Mouse (Mus musculus): ENCODE measurements around the gene Tbx19. TPM values are rescaled to one million over a fixed set of nuclear protein-coding genes. Genes with fewer than 3 reads are reported as not detected.

Tbx19 gene
- polyA plus RNA-seq, 1 experiment, result 0.08 TPM

- Histone ChIP-seq H3K4me3 (ENCODE audit: low read depth, low read length) (no peak overlapping the region), H3K27me3 (ENCODE audit: control insufficient read depth, insufficient read depth, low read length) (no peaks in the 10 kb centered on the region), H3K27ac (ENCODE audit: insufficient read depth, low read depth, low read length) (no peak overlapping the region), H3K4me1 (ENCODE audit: control insufficient read depth, insufficient read depth, insufficient read length, low read length) (no peaks in the 10 kb centered on the region), H3K36me3 (ENCODE audit: control insufficient read depth, insufficient read depth, low read length) (no peaks in the 10 kb centered on the region)
- 74% methylated on average over 9 of the region's 9 CpGs for WGBS
- no peak for TF ChIP-seq CTCF (IDR thresholded peaks at IDR 0.05; ENCODE audit: extremely low read depth, insufficient read length, insufficient replicate concordance, low read depth, low read length)
- TF ChIP-seq POLR2A (IDR thresholded peaks at IDR 0.05; ENCODE audit: low read depth, low read length), result no peak
Measured at GRCm38 (mm10) chr1:165105270-165106010, 55.1 kb downstream of the Tbx19 start.

- H3K36me3 ChIP-seq (ENCODE audit: control insufficient read depth, insufficient read depth, low read length), result no peaks in the 10 kb centered on the region
- no peak for TF ChIP-seq POLR2A (IDR thresholded peaks at IDR 0.05; ENCODE audit: low read depth, low read length)
- no peak for TF ChIP-seq CTCF (IDR thresholded peaks at IDR 0.05; ENCODE audit: extremely low read depth, insufficient read length, insufficient replicate concordance, low read depth, low read length)
- no peak overlapping the region for H3K4me3 ChIP-seq (ENCODE audit: low read depth, low read length)
- WGBS, result 52% methylated on average over 7 of the region's 7 CpGs
- H3K4me1 ChIP-seq (ENCODE audit: control insufficient read depth, insufficient read depth, insufficient read length, low read length), result no peaks in the 10 kb centered on the region
- no peak overlapping the region for H3K27ac ChIP-seq (ENCODE audit: insufficient read depth, low read depth, low read length)
- H3K27me3 ChIP-seq (ENCODE audit: control insufficient read depth, insufficient read depth, low read length), result no peaks in the 10 kb centered on the region
Measured at GRCm38 (mm10) chr1:165104707-165105259, 55.8 kb downstream of the Tbx19 start.

- TF ChIP-seq CTCF (IDR thresholded peaks at IDR 0.05; ENCODE audit: extremely low read depth, insufficient read length, insufficient replicate concordance, low read depth, low read length), result no peak
- TF ChIP-seq POLR2A (IDR thresholded peaks at IDR 0.05; ENCODE audit: low read depth, low read length), result no peak
- H3K4me1 ChIP-seq (ENCODE audit: control insufficient read depth, insufficient read depth, insufficient read length, low read length), result no peaks in the 10 kb centered on the region
Measured at GRCm38 (mm10) chr1:165099569-165099968, 61.0 kb downstream of the Tbx19 start.

GRCm38 (mm10) chr1:165094871-165095270, 65.7 kb downstream of the Tbx19 start:
- H3K4me3 ChIP-seq (ENCODE audit: low read depth, low read length), result no peak overlapping the region
- 40% methylated on average over 7 of the region's 7 CpGs for whole genome bisulfite sequencing
- H3K36me3 ChIP-seq (ENCODE audit: control insufficient read depth, insufficient read depth, low read length), result no peaks in the 10 kb centered on the region
- no peaks in the 10 kb centered on the region; the same call in 1 of the 2 replicates for H3K4me1 ChIP-seq (ENCODE audit: control insufficient read depth, insufficient read depth, insufficient read length, low read length)
- no peaks in the 10 kb centered on the region for H3K27me3 ChIP-seq (ENCODE audit: control insufficient read depth, insufficient read depth, low read length)
- no peak overlapping the region for H3K27ac ChIP-seq (ENCODE audit: insufficient read depth, low read depth, low read length)
- TF ChIP-seq CTCF (IDR thresholded peaks at IDR 0.05; ENCODE audit: extremely low read depth, insufficient read length, insufficient replicate concordance, low read depth, low read length) (no peak), POLR2A (IDR thresholded peaks at IDR 0.05; ENCODE audit: low read depth, low read length) (no peak)

More at GRCm38 (mm10) chr1:165099569-165099968, 61.0 kb downstream of the Tbx19 start:
- H3K4me3 ChIP-seq (ENCODE audit: low read depth, low read length), result no peak overlapping the region
- H3K27me3 ChIP-seq (ENCODE audit: control insufficient read depth, insufficient read depth, low read length), result no peaks in the 10 kb centered on the region
- H3K36me3 ChIP-seq (ENCODE audit: control insufficient read depth, insufficient read depth, low read length), result no peaks in the 10 kb centered on the region
- H3K27ac ChIP-seq (ENCODE audit: insufficient read depth, low read depth, low read length), result no peak overlapping the region

GRCm38 (mm10) chr1:165091721-165092120, 68.9 kb downstream of the Tbx19 start:
- Histone ChIP-seq H3K4me1 (ENCODE audit: control insufficient read depth, insufficient read depth, insufficient read length, low read length) (no peaks in the 10 kb centered on the region; the same call in 1 of the 2 replicates), H3K4me3 (ENCODE audit: low read depth, low read length) (no peak overlapping the region), H3K27me3 (ENCODE audit: control insufficient read depth, insufficient read depth, low read length) (no peaks in the 10 kb centered on the region), H3K27ac (ENCODE audit: insufficient read depth, low read depth, low read length) (no peak overlapping the region), H3K36me3 (ENCODE audit: control insufficient read depth, insufficient read depth, low read length) (no peaks in the 10 kb centered on the region)
- no peak for TF ChIP-seq CTCF (IDR thresholded peaks at IDR 0.05; ENCODE audit: extremely low read depth, insufficient read length, insufficient replicate concordance, low read depth, low read length)
- TF ChIP-seq POLR2A (IDR thresholded peaks at IDR 0.05; ENCODE audit: low read depth, low read length), result no peak
- WGBS, result 8% methylated on average over 15 of the region's 15 CpGs

- 75% methylated on average over 3 of the region's 3 CpGs for WGBS
- Histone ChIP-seq H3K36me3 (ENCODE audit: control insufficient read depth, insufficient read depth, low read length) (no peaks in the 10 kb centered on the region), H3K4me1 (ENCODE audit: control insufficient read depth, insufficient read depth, insufficient read length, low read length) (no peaks in the 10 kb centered on the region; the same call in 1 of the 2 replicates), H3K4me3 (ENCODE audit: low read depth, low read length) (no peak overlapping the region), H3K27me3 (ENCODE audit: control insufficient read depth, insufficient read depth, low read length) (no peaks in the 10 kb centered on the region), H3K27ac (ENCODE audit: insufficient read depth, low read depth, low read length) (no peak overlapping the region)
- no peak for TF ChIP-seq CTCF (IDR thresholded peaks at IDR 0.05; ENCODE audit: extremely low read depth, insufficient read length, insufficient replicate concordance, low read depth, low read length)
- no peak for TF ChIP-seq POLR2A (IDR thresholded peaks at IDR 0.05; ENCODE audit: low read depth, low read length)
Measured at GRCm38 (mm10) chr1:165089556-165089955, 71.0 kb downstream of the Tbx19 start.

Other genes starting within 250 kb of the Tbx19 start
- 1.2 TPM in 1 of 2 replicates, not detected in the other for gene Xcl1, start 225.2 kb downstream of the Tbx19 start, polyA plus RNA-seq (2012; rRNA removed)
- 44.6 and 85.4 TPM in 2 replicates for gene Sft2d2, start 33.7 kb upstream of the Tbx19 start, polyA plus RNA-seq (2012; rRNA removed)
- 11.3 and 19.2 TPM in 2 replicates for gene Tiprl, start 76.2 kb upstream of the Tbx19 start, polyA plus RNA-seq (2012; rRNA removed)
- 1.7 and 2.4 TPM in 2 replicates for gene Gpr161, start 135.0 kb upstream of the Tbx19 start, polyA plus RNA-seq (2012; rRNA removed)

Data from small intestine, adult 2 months (tissue).